Mouse (Mus musculus) megakaryocyte, embryonic 14.5 days (primary cell): ENCODE data around the gene Pglyrp1.

Experiments used
- FLI1 ChIP-seq: IDR thresholded peaks from 2 replicates; pipeline ENCODE4 v1.6.1; 2012; ENCODE audit warnings: low read length, inconsistent platforms, mixed read lengths
- GATA1 ChIP-seq: IDR thresholded peaks from 3 replicates; pipeline ENCODE4 v1.6.1; 2012; ENCODE audit warnings: mixed read lengths, low read length, inconsistent platforms, borderline replicate concordance

- no peak for TF ChIP-seq FLI1
- no peak for TF ChIP-seq GATA1
These were observed 55.1 kb downstream of the Pglyrp1 start for GRCm38 (mm10) chr7:18926041-18926790.
